Mouse (Mus musculus) thymus, postnatal 14 days (tissue): ENCODE measurements at regions not wholly inside any gene's neighbourhood (a gene's known extent, or its start where the extent isn't known, plus 50 kb on each side); places are given as distances from the start of the nearest gene placed in this dataset.

Source experiments
- DNase-seq: peaks from one replicate; pipeline ENCODE4 v3.0.0; 2021

DNA sequence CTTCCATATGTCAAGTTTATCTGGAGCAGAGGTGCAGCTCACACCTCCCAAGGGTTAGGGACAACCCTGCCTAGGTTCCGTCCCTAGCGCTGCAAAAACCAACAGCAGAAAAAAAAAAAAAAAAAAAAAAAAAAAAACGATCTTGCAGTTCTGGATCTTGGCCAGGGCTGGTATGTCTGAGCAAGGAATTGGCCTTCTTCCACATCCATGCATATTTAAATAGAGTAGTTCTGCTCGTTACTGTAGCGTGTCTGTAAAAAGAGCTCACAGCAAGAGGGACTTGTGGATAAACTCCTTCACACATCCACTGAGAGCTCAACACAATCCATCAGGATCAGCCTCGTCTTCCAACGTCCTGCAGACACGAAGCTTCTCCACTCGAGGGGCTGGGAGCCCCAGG, 639.4 kb upstream of the Adam5 start:
- DNase-seq, result no peak

DNA sequence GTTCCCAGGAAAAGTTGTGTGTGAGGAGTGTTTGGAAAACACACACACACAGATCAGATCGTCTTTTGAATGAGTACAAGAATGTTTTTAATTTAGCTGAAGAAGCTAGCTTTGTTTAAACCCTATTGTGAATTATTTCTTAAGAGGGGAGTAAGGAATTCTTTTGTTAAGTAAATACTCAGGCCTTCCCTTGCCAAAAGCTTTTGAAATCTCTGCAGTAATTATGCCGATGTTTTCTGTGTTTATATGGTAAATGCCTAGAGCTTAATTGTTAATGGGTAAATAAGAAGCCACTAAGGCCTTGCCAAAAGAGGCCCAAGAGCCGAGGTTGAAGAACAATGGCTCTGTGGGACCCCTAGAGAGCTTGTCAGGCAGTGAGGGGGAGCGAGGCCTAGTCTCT, 638.3 kb upstream of the Adam5 start:
- no peak for DNase-seq

DNA sequence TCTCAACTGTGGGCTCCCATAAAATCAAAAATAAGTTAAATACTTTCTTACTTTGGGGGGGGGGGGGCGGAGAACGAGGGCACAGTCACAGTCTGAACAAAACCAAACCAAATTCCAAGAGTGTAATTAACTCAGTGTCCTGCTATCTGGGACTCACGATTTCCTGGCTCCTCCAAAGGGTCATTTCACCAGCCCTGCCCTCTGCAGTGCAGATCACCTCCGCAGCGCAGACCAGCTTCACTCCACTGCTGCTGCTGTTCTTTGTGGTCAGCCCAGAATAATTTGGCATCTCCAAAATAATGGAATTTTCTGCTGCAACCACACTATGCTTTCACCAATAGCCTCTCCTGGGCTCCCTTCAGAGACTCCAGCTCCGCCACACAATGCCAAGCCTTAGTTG, 631.5 kb upstream of the Adam5 start:
- no peak for DNase-seq

DNA sequence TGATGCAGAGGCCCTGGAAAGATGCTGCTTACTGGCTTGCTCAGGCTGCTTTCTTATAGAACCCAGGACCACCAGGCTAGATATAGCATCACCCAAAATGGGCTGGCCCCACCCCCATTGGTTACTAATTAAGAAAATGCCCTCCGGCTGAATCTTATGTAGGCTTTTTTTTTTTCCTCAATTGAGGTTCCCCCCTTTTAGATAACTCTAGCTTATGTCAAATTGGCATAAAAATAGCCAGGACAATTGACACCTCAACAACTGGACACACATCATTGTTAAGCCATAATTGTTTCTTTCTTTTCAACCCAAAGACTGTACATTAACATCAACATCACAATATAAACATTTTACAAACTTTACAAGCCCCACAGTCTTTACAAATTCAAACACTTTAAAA, 630.8 kb upstream of the Adam5 start:
- DNase-seq, result no peak

DNA sequence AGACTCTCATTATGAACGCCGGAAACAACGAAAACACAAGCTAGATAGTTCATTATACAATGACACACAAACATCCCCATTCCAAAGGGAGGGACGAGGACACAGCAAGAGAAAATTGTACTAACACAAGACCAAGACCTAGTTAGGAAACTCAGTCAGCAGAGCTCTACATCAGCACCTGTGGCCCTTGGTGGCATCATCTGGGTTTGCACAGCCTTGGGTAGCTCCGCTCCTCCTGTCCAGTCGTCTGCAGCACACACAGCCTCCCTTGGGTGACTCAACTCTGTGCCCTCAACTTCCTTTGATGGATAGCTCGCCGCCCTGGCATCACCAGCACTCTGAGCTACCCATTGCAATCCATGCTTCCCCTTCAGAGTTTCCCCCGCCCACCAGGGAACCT, 629.7 kb upstream of the Adam5 start:
- DNase-seq, result no peak

DNA sequence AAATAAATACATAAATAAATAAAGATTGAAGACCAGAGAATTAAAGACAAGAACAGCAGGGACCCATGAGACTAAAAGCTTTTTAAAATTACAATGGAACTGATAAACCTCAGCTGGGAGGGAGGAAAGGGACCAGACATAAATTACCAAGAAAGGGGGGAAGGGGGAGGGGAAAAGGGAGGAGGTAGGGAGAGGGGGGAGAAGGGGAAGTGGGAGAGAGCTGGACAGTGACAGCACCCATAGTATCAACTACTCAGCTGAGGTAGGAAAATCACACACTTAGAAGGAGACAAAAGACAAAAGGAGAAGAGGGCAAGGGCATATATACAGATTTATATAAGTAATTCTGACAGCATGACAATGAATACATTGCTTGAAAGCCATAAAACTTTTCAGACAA, 626.4 kb upstream of the Adam5 start:
- no peak for DNase-seq

DNA sequence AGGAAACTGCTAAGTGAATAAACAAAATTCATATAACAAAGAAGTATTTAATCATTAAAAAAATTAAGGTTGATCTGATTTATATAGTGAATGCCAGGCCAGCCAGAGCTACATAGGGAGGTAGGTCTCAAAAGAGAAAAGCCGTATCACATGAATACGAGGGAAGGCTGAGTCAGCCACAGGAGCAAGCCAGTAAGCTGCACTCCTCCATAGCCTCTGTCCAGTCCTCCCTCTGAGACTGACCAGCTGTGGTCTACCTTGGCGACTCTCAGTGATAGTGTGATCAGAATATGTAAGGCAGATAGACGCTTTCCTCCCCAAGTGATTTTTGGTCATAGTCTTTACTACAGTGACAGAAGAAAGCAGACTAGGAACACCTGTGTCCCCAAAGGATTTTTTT, 625.4 kb upstream of the Adam5 start:
- DNase-seq, result no peak

DNA sequence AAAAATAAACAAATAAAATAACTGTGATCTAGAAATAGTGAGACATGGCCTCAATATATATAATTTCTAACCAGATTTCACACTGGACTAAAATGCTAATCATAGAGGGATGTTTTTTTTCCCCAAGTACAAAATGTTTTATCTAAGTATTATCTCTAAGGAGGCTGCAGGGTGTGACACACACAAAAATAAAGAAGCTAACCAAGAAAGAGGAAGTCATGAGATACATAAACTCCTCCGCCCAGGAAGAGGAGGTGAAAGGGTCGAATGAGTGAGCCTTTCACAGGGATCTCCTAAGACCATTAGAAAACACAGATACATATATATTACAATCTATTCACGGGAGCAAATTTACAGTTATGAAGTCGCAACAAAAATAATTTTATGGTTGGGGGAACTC, 623.7 kb upstream of the Adam5 start:
- DNase-seq, result no peak

DNA sequence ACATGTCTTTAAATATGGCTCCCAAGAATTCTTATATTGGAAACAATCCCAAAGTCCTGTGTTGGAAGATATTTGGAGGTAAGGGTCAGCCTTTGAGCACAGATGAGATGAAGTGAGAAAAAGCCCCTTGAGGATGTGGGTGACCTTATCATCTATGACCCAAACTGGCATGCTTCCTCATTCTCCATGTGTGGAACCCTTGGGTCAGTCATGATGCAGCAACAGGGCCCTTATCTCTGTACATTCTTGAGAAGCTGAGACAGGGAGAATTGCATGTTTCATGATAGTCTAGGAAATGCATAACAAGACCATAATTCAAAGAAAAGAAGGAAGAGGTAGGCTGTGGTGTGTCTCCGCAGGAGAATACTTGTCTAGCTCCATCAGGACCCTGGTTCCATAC, 621.8 kb upstream of the Adam5 start:
- no peak for DNase-seq

DNA sequence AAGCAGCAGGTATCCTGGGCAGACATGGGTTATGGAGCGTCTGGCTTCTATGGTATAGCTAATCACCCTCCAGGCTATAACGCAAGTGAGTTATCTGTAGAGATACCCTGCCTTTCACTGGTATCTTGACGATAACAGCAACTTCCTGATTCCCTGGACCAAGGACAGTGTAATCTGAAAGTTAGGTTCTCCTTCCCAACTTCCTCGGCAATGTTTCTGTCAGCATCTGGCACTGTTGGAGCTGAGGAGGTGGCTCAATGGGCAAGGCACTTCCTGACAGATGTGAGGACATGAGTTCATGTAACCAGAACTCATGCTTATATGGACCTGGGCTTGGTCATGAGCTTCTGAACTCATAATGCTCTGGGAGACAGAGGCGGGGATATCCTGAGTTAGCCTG, 620.9 kb upstream of the Adam5 start:
- no peak for DNase-seq

DNA sequence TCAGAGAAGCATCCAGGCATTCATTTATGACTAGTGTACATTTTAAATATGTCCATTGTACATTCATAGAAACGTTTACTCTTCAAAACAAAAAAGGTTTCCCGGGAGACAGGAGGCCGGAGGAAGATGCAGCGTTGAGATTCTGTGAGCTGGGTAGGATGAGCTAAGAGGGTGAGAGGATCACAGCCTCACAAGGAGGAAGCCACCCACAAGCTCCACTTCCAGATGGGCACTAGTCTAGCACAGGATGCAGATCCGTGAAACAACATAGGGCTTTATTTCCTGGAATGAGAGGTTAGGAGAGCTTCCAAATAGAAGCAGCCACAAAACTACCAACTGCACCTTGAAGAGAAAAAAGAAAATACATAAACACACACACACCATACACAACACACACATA, 619.4 kb upstream of the Adam5 start:
- DNase-seq, result no peak

DNA sequence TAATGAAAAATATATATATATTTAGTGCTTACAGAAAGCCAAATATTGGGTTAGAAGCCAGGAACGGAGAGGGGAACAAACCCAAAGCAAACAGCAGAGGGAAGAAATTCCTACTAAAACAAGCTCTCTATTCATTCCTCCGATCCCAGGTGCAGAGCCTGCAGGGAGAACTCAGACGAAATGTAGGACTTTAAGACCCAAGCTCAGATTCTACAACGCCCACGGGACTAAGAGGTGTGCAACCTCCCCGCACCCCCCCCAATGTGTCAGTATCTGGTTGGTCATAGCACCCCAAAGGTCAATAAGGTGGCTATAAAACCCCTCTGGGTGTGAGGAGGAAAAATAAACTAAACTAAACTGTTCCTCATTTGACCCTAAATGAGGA, 616.9 kb upstream of the Adam5 start:
- DNase-seq, result no peak

DNA sequence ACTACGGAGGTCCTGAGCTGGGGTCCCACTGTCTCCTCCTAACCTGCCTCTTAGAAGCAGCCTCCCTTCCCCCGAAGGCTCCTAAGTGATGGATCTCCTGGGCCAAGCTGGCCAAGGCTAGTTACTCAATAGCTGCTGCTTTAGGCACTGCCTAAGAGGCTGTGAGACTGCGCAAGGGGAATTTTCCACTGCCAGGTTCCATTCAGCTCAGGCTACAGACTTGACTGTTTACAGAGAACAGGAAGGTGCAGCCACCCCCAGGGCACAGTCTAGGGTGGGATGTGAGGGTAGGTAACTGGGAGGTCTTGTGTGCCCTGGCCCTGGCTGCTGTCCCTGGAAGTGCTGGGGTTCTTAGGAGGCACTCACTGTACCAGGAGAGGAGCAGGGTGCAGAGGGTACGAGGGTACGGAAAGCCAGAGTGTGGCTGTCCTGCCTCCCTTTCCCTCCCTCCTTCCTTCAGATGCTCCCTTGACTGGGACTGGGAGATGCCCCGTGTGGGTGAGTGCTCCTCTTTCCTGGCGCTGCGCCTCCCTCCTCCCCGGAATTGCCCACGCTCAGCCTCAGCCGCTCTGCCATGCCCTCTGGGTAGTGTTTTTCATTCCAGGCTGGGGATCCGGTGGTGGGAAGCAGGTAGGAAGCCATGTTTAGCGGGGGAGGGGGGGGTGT, 616.4 kb upstream of the Adam5 start:
- no peak for DNase-seq

DNA sequence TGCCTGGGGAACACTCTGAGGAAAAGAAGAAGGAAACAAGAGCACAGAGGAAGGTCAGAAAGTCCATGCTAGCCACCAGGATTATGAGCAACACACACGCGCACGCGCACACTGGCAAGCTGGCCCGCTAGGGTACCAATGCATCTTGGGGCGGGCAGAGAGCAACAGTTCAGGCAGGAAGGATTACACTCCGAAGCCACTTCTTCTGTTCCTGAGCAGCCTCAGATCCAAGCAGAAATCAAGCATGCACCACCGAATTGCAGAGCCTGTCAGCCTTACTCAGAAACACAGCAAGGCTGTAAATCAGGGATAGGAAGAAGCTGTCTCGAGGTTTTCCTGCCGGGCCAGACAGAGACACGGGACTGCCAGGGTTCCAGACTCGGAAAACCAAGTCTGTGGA, 615.8 kb upstream of the Adam5 start:
- DNase-seq, result no peak

DNA sequence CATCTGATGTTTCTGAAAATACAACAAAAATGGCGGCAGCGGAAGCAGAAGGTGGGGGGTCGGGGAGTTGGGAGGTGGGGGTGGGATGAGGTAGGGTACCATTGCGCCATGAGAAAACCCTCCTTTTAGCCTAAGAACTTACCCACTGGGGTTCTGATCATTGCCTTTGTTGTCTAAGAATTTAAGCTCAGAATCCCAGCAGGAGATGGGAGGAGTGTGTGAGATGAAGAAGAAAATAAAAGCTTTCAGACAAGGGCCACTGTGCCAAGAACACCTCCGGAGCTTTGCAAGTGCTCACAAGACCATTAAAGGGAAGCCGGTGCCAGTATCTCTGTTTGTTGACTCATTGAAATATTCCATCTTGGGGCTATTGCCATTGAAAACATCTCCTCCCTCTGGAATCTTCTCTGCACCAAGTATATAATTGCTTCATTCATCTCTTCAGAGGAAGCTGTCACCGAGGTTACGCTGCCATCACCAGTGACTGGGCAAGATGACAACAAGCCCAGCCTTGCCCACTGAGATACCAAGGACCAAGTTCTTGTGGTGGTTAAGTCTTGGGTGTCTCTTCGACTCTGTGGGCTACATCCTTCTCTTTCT, 614.0 kb upstream of the Adam5 start:
- DNase-seq, result no peak

DNA sequence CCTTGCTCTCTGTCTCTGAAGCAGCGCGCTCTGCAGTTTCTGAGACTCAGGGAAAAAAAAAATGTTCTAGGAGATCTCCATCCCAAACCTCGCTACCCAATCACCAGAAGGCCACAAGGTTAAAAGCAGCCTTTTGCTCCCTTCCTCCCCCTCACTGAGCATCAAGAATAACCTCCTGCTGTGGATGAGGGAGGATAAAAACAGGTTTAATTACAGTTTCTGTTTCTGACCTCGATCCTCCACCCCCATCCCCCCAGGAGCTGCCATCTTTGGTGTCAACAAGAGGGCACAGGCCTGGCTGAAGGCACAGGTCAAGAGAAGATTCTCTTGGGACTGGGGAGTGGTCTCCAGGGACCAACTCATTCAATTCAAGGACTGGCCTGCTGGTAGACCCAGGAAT, 613.0 kb upstream of the Adam5 start:
- DNase-seq, result no peak

DNA sequence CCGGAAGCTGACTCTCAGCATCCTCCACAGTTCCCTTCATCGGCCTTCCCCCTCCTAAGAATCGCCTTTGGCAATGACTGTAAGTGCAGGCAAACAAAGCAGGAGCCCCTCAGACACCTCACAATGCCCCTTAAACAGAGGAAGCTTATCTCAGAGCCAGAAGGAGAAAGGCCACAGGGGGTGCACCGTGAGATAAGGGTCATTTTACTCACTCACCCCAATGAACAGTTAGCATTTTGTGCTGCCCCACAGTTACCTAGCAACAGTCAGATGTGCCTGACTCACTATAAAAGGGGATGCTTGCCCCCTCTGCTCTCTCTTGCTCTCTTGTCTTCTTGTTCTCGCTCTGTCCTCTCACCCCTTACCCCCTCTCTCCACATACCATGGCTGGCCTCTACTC, 606.4 kb upstream of the Adam5 start:
- DNase-seq, result no peak

DNA sequence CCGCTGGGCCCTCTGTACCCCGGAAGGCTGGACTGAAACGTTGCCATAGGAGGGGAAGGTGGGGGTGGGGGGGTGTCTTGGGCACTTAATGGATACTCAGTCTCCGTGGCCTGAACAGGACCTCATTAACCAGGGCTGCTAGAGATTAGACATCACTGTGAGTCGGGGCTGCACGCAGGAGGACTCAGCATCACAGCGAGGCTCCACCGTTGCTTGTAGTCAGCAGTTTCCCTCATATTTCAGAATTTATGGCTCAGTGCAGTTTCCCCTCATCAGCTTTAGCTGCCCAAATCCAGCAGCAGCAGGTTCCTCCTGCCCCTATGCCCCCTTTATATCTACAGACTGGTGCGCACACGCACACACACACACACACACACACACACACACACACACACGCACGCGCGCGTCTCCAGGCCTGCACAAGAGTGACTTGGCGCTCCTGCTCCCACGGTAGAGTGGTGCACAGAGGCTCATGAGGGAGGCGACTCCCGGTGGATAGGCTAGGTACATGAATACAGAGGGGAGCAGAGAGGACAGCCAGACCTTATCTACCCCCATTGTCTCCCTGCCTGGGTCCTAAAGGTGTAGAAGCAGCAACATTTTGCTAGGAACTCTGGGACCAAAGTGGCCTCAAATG, 605.8 kb upstream of the Adam5 start:
- DNase-seq, result no peak

DNA sequence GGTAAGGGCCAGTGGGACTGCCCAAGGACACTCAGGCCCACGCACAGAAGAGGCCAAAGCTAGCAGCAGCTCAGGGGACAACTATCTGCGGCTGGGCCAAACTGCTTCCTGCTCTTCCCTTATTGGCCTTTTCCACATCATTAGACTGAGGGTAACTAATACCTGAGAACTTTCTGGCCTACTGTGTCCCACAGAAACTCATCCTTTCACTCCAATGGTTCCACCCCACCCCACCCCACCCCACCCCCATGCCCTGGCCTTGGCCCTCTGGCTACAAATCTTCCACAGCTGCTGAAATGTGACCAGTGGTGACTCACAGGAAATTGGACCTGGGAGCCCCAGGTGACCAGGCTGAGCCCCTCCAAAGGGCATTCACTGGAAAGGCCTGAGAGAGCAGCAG, 604.6 kb upstream of the Adam5 start:
- DNase-seq, result no peak

DNA sequence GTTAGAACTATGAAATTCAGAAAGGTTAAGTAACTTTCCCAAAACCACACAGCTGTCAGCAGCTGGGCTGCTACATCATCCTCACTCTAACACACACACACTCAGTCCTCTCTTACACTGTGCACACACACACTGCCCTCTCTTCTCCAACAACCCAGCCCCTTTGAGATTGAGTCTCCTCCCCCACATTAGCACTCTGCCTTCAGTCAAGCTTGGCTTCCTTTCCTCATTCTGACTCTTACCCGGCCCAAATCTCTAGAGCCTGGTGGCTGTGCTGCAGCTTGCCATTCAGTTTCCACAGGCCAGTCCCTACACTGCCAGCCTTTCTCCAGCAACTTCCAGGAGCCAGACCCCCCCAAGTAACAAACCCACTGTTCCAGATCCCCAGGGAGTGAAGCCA, 602.0 kb upstream of the Adam5 start:
- no peak for DNase-seq

DNA sequence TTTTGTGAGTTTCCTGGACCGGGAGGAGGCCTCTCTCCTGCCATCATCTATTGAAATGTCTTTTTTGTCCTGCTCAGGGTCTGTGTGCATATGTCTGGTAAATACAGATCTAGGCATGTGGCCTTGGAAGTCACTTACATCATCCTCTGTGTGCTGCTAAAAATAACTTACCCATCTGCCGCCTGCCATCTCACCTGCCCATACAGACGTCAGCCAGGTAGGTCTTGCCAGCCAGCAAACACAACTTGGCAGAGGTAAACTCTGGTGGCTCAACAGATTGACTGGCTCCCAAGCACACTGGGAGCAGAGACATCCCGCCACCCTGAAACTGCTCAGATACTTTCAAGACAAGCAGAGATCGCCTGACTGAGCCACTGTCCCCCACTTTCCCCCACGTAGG, 597.3 kb upstream of the Adam5 start:
- no peak for DNase-seq

DNA sequence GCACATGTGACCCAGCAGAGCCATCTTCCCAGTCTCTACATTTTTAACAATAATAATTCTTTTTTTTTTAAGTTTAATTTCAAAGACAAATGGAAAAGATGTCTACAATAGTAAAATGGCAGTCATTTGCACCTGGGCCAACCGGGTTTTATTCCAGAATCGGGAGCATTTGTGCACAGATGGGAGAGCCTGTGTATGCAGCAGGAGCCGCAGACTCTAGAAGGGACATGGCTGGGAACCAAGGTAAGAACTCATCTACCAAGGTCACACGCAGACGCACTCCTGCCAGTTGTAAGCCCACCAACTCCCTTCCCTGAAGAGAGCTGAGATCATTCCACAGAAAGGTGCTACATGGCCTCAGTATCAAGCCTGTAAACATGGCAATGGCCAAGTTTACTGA, 586.4 kb upstream of the Adam5 start:
- no peak for DNase-seq

DNA sequence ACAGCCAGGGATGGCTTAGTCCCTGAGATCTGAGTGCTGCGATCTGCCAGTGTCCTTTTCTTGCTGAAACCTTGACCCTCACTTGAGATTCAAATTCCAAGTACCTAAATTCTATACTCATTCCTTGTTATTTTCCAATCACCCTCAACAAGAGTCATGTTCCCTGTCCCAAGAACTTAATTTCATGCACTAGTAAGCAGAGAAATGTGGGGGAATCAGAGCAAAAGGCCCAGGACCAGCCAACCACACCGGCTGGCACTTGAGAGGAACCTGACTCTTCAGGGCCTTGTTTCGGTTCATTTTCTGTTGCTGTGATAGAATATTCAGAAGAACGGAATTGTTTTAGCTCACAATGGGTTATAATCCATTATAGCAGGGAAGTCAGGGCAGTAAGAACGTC, 583.7 kb upstream of the Adam5 start:
- DNase-seq, result no peak

DNA sequence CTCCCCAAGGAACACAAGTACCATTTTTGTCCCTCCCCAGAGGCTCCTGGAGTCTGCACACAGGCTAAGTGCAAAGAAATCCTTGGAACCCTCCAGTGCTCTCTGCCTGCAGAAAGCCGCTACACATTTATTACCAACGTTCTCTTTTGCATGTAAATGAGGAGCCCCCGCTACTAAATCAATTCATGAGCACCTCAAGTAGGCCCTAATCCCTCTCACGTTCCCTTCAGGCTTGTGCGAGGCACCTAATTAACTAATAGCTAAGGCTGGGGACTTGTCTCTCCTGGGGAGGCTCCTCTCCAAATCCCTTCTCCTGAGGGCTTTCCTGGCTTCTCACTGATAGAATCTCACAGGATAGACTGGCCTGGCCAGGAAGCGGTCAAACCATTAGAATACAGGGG, 568.6 kb upstream of the Adam5 start:
- no peak for DNase-seq

DNA sequence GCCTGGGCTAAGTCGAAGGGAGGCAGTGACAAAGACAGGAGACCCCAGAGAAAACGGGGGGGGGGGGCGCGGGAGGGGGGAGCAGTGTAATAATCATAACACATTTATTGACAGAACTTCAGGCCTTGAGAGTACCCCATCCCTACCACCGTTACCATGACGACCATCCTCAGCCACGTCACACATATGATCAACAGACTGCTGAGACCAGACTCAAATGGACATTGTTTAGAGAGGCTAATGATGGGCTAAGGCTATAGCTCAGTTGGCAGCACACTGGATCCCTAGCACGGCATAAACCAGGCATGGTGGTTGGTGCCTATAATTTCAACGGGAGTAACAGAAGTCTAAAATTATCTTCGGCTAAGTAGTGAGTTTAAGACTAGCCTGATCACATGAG, 565.8 kb upstream of the Adam5 start:
- no peak for DNase-seq
